Mouse (Mus musculus): Measurements from ENCODE around the gene Tpsg1.

Gene Tpsg1

GRCm38 (mm10) chr17:25408302-25408999 is 39.4 kb downstream of the Tpsg1 start:
- no peak for DNase-seq (ENCODE audit: low spot score)

GRCm38 (mm10) chr17:25409621-25410020 is 40.5 kb downstream of the Tpsg1 start:
- DNase-seq (ENCODE audit: low spot score), result no peak

- no peak for DNase-seq (ENCODE audit: low spot score)
These were observed 41.1 kb downstream of the Tpsg1 start for GRCm38 (mm10) chr17:25410180-25410579.

- DNase-seq (ENCODE audit: low spot score), result no peak
These were observed 41.7 kb downstream of the Tpsg1 start for GRCm38 (mm10) chr17:25410786-25411185.

- DNase-seq (ENCODE audit: low spot score), result no peak
These were observed 42.2 kb downstream of the Tpsg1 start for GRCm38 (mm10) chr17:25411251-25411650.

- DNase-seq (ENCODE audit: low spot score), result no peak
These were observed 45.1 kb downstream of the Tpsg1 start for GRCm38 (mm10) chr17:25414209-25414608.

- no peak for DNase-seq (ENCODE audit: low spot score)
These were observed 45.8 kb downstream of the Tpsg1 start for GRCm38 (mm10) chr17:25414917-25415316.

- no peak for DNase-seq (ENCODE audit: low spot score)
These were observed 46.4 kb downstream of the Tpsg1 start for GRCm38 (mm10) chr17:25415421-25415913.

- DNase-seq (ENCODE audit: low spot score), result no peak
These were observed 47.1 kb downstream of the Tpsg1 start for GRCm38 (mm10) chr17:25416219-25416618.

GRCm38 (mm10) chr17:25417990-25418389 is 48.9 kb downstream of the Tpsg1 start:
- no peak for DNase-seq (ENCODE audit: low spot score)

- no peak for DNase-seq (ENCODE audit: low spot score)
These were observed 49.9 kb downstream of the Tpsg1 start for GRCm38 (mm10) chr17:25418926-25419325.

GRCm38 (mm10) chr17:25420998-25421397 is 51.9 kb downstream of the Tpsg1 start:
- no peak for DNase-seq (ENCODE audit: low spot score)

Data from testis, postnatal 14 days (tissue).